Mouse (Mus musculus) neural tube, embryonic 14.5 days (tissue): Measurements from ENCODE around the gene Scgb1b27. TPM values are rescaled to one million over a fixed set of nuclear protein-coding genes. Genes with fewer than 3 reads are reported as not detected.
"Not testable (repeated sequence)": the region's sequence is repeated elsewhere in the genome, so short reads cannot be mapped to it uniquely, and the experiment has no call there.

Experiments
- ATAC-seq: fragments of 200-750 bp; cut with Nextera tagmentation; 2 replicates; pipeline ENCODE4 v1.8.0; 2017; ENCODE audit warnings: low read depth, mild to moderate bottlenecking, moderate TSS enrichment, moderate library complexity
- H3K27ac ChIP-seq: fragments of 300-500 bp; sonication (generic); 2 replicates; pipeline ENCODE4 v1.5.1; 2014; ENCODE audit warnings: low read depth, mild to moderate bottlenecking, control low read depth, low read length, moderate library complexity, mixed read lengths
- H3K27me3 ChIP-seq: fragments of 300-500 bp; sonication (generic); 2 replicates; pipeline ENCODE4 v1.6.1; 2014; ENCODE audit warnings: low read length; ENCODE audit not compliant: control insufficient read depth, insufficient read depth
- H3K36me3 ChIP-seq: fragments of 300-500 bp; sonication (generic); 2 replicates; pipeline ENCODE4 v1.6.1; 2014; ENCODE audit warnings: low read length, mixed read lengths; ENCODE audit not compliant: control insufficient read depth, insufficient read depth
- H3K4me1 ChIP-seq: fragments of 300-500 bp; sonication (generic); 2 replicates; pipeline ENCODE4 v1.6.1; 2014; ENCODE audit warnings: low read length; ENCODE audit not compliant: control insufficient read depth, insufficient read depth
- H3K4me2 ChIP-seq: fragments of 300-500 bp; sonication (generic); 2 replicates; pipeline ENCODE4 v1.6.1; 2014; ENCODE audit warnings: mild to moderate bottlenecking, low read depth, low read length, control low read depth
- H3K4me3 ChIP-seq: fragments of 300-500 bp; sonication (generic); 2 replicates; pipeline ENCODE4 v1.5.1; 2014; ENCODE audit warnings: low read depth, low read length, control low read depth, mixed read lengths
- H3K9ac ChIP-seq: fragments of 300-500 bp; sonication (generic); replicated peaks from 2 replicates; pipeline ENCODE4 v1.6.1; 2014; ENCODE audit warnings: low read depth, mild to moderate bottlenecking, control low read depth, low read length, mixed read lengths
- H3K9me3 ChIP-seq: fragments of 300-500 bp; sonication (generic); 2 replicates; pipeline ENCODE4 v1.6.1; 2016; ENCODE audit warnings: low read length; ENCODE audit not compliant: control insufficient read depth
- WGBS: fragments of 180-500 bp; shearing (Covaris S2); extraction: QIAGEN DNeasy Blood & Tissue Kit; methylation state at CpG from one replicate; pipeline ENCODE4 v1.1.7; 2014; 5-methylcytosine and 5-hydroxymethylcytosine counted together
- polyA plus RNA-seq: library from polyadenylated mRNA; unstranded; fragments of >200 nt; fragmentation: Nextera tagmentation; extraction: Ambion mirVana; gene quantifications from 2 replicates; pipeline ENCODE4 v1.2.1, GENCODE M21; 2014

Gene Scgb1b27
- not detected in 2 replicates for polyA plus RNA-seq

DNA sequence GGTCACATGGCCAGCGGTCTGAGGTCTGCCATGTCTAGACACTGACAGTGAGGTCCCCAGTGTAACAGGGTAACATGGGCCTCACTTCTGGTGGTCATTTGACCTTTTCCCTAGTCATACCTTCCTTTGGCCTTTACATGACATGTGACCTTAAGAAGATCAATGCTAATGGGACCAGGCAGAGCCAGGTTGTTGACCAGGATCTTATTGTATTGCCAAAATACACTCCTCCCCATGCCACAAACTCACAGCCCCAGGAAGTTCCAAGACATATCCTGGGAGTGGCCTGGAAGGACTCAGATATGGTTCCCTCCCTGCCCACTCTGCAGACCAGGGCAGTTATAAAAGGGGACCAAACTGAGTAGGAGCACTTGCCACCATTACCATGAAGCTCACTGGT lies at the start of gene Scgb1b27:
Scgb1b27 (plus strand) TSS at position 301 of the 400 bp plus-strand sequence.
- not testable (repeated sequence) for H3K36me3 ChIP-seq

DNA sequence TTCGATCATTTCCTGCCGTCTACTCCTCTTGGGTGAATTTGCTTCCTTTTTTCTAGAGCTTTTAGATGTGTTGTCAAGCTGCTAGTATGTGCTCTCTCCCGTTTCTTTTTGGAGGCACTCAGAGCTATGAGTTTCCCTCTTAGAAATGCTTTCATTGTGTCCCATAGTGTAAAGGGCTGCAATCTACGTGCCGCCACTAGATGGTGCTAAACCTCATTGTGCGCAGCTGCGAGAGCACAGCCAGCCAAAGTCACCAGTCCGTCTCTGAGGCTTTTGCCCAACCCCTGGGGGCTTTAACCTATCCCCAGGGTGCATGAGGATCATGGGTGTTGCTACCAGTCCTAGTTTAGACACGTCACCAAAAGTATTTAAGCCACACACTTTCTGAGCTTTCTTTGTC lies 39.0 kb upstream of the Scgb1b27 start:
- not testable (repeated sequence) for H3K4me3 ChIP-seq, H3K27ac ChIP-seq, H3K27me3 ChIP-seq, ATAC-seq, H3K4me1 ChIP-seq, H3K4me2 ChIP-seq, H3K9me3 ChIP-seq, H3K9ac ChIP-seq, H3K36me3 ChIP-seq
- WGBS = 21% methylated on average over 8 of the region's 9 CpGs

More for the DNA sequence above, at the start of gene Scgb1b27:
- WGBS = 89% methylated on average over 1 of the region's 1 CpGs
- not testable (repeated sequence) for H3K4me3 ChIP-seq, H3K4me1 ChIP-seq, H3K9ac ChIP-seq, H3K9me3 ChIP-seq, H3K27ac ChIP-seq, H3K27me3 ChIP-seq, H3K4me2 ChIP-seq, ATAC-seq

DNA sequence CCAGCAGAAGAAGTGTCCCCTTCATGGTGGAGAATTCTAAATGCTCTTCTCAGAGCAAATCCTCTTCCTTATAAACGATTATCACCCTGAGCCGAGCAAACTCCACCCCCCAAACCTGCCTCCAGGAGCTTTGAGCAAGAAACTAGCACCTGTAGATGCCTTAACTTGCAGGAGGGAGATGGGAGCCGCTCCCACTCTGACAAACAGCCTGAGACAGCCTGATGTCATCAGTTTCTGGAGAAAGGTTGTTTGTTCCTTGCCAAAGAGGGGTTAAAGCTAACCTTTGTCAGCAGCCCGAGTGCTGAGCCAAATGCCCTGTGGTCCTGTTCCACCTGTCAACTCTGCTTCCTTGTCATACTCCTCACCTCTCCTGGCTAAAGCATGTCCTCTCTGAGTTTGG lies 7.4 kb upstream of the Scgb1b27 start, which contains the start of gene Scgb2b27:
Scgb2b27 (minus strand) TSS at position 101 of the 400 bp plus-strand sequence.
- H3K4me2 ChIP-seq = no peak within 1 kb of the TSS
- WGBS = 69% methylated on average over 4 of the region's 4 CpGs
- no peak within 1 kb of the TSS for H3K4me3 ChIP-seq
- H3K27me3 ChIP-seq = no peaks in the 10 kb centered on the region
- H3K4me1 ChIP-seq = no peaks in the 10 kb centered on the region
- H3K27ac ChIP-seq = no peak within 1 kb of the TSS
- no peaks in the 10 kb centered on the region for H3K36me3 ChIP-seq
- no peak within 1 kb of the TSS for H3K9ac ChIP-seq
- ATAC-seq = no peak
- H3K9me3 ChIP-seq = peaks cover 5% of the 10 kb centered on the region; the same call in 1 of the 2 replicates

- WGBS = 90% methylated on average over 4 of the region's 4 CpGs
- Histone ChIP-seq H3K36me3 (no peaks in the 10 kb centered on the region), H3K9me3 (no peaks in the 10 kb centered on the region; the same call in 1 of the 2 replicates), H3K4me1 (no peaks in the 10 kb centered on the region), H3K27ac (no peak overlapping the region), H3K4me2 (no peak overlapping the region), H3K27me3 (no peaks in the 10 kb centered on the region), H3K9ac (no peak overlapping the region), H3K4me3 (no peak overlapping the region)
- no peak for ATAC-seq
Observed at GRCm38 (mm10) chr7:34025641-34026040, 4.4 kb downstream of the Scgb1b27 start.

DNA sequence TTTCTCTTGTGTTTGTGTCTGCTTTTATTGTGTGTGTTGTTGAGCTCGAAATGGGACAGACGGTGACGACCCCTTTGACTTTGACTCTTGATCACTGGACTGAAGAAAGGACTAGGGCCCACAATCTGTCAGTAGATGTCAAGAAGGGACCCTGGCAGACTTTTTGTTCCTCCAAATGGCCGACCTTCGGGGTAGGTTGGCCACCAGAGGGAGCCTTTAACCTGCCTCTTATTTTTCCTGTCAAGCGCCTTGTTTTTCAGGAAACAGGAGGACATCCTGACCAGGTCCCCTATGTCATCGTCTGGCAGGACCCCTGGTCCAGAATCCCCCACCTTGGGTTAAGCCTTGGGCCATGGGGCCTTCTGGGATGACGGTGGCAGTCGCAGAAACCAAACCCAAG lies 5.9 kb downstream of the Scgb1b27 start:
- not testable (repeated sequence) for H3K9me3 ChIP-seq, ATAC-seq, H3K4me1 ChIP-seq, H3K4me3 ChIP-seq, H3K36me3 ChIP-seq, H3K9ac ChIP-seq, H3K27ac ChIP-seq, H3K4me2 ChIP-seq, H3K27me3 ChIP-seq
- WGBS = 87% methylated on average over 9 of the region's 9 CpGs

GRCm38 (mm10) chr7:34030026-34030425 lies 8.7 kb downstream of the Scgb1b27 start:
- Histone ChIP-seq H3K9me3 (no peaks in the 10 kb centered on the region; the same call in 1 of the 2 replicates), H3K27me3 (no peaks in the 10 kb centered on the region), H3K4me2 (no peak overlapping the region), H3K4me1 (no peaks in the 10 kb centered on the region), H3K4me3 (no peak overlapping the region), H3K27ac (no peak overlapping the region), H3K36me3 (no peaks in the 10 kb centered on the region), H3K9ac (no peak overlapping the region)
- WGBS = 90% methylated on average over 11 of the region's 11 CpGs
- no peak for ATAC-seq

- WGBS = 94% methylated on average over 1 of the region's 4 CpGs
- H3K36me3 ChIP-seq, H3K27me3 ChIP-seq, H3K9me3 ChIP-seq, H3K4me3 ChIP-seq, H3K27ac ChIP-seq, ATAC-seq, H3K9ac ChIP-seq, H3K4me1 ChIP-seq, H3K4me2 ChIP-seq: not testable (repeated sequence)
Observed at GRCm38 (mm10) chr7:34034579-34034978, 13.3 kb downstream of the Scgb1b27 start.

- 89% methylated on average over 11 of the region's 11 CpGs for WGBS
- H3K4me2 ChIP-seq, H3K27me3 ChIP-seq, H3K9ac ChIP-seq, ATAC-seq, H3K36me3 ChIP-seq, H3K4me1 ChIP-seq, H3K9me3 ChIP-seq, H3K27ac ChIP-seq, H3K4me3 ChIP-seq: not testable (repeated sequence)
Observed at GRCm38 (mm10) chr7:34036076-34036815, 15.0 kb downstream of the Scgb1b27 start.

- H3K27ac ChIP-seq, ATAC-seq, H3K4me1 ChIP-seq, H3K4me3 ChIP-seq, H3K4me2 ChIP-seq, H3K9me3 ChIP-seq, H3K36me3 ChIP-seq, H3K9ac ChIP-seq, H3K27me3 ChIP-seq: not testable (repeated sequence)
- 82% methylated on average over 5 of the region's 5 CpGs for WGBS
Observed at GRCm38 (mm10) chr7:34068132-34068531, 46.8 kb downstream of the Scgb1b27 start.
